Comparison of ENCODE assay signal across 31 mouse cellular contexts in the genomic region with DNA sequence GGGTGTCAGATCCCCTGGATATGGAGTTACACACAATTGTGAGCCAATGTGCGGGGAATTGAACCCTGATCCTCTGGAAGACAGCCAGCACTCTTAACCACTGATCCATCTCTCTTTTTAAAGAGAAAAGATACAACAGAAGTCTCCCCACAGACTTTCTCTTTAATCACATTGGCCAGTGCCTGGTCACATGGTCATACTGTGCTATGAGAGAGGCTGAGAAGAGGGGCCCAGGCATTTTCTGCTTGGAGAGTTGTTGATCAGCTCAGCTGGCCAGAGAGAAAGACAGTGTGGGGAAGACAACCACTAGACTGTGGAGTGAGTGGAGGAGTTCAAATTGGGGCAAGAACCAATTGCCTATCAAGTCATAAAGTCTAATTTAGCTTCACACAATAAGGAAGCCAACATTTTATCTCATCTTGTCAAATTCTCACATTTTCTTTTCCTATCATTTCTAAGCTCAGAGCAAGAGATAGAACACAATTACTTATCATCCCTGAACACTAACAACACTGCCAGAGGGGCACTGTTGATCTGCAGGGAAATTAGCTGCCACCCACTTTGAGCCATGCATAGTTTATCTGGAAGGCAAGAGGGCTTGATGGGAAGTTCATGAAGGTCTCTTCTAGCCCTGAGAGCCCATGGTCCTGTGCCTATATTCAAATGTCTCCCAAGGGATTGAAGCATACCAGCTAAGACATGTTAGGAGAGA. TPM values are rescaled to one million over a fixed set of nuclear protein-coding genes. Genes with fewer than 3 reads are reported as not detected.
"Had no signal": no experiment of that assay in that cellular context is flagged by ENCODE, and none has a peak within 500 bp of the region (broad histone marks: within the 10 kb centered on the region; RNA-seq: fewer than 3 reads in every experiment).

No protein-coding gene starts in this region.

- H3K27ac ChIP-seq: limb, embryonic 10.5 days; limb, embryonic 13.5 days; midbrain, embryonic 10.5 days; midbrain, embryonic 13.5 days; neural tube, embryonic 13.5 days had no signal

- H3K36me3 ChIP-seq: limb, embryonic 10.5 days; limb, embryonic 13.5 days; midbrain, embryonic 10.5 days; midbrain, embryonic 13.5 days; neural tube, embryonic 13.5 days had no signal

- H3K4me1 ChIP-seq: limb, embryonic 10.5 days; limb, embryonic 13.5 days; midbrain, embryonic 10.5 days; midbrain, embryonic 13.5 days; neural tube, embryonic 13.5 days had no signal

- ATAC-seq: intestine, embryonic 16.5 days; midbrain, embryonic 13.5 days; midbrain, embryonic 16.5 days had no signal

- H3K27me3 ChIP-seq: limb, embryonic 13.5 days; midbrain, embryonic 13.5 days had no signal

- H3K4me2 ChIP-seq: limb, embryonic 13.5 days; midbrain, embryonic 13.5 days; neural tube, embryonic 13.5 days had no signal

- H3K9me3 ChIP-seq: limb, embryonic 10.5 days; midbrain, embryonic 10.5 days; midbrain, embryonic 13.5 days; neural tube, embryonic 13.5 days had no signal

- H3K9ac ChIP-seq: limb, embryonic 13.5 days; midbrain, embryonic 13.5 days; neural tube, embryonic 13.5 days had no signal

- DNase-seq: kidney, adult 18-20 months; kidney, adult 9 months; kidney, postnatal 14 days; kidney, postnatal 4 days; lung, adult 2 months; lung, postnatal 14 days; lung, postnatal 4 days; retina, postnatal 1 day; right cerebral cortex, postnatal 25 days; spleen, adult 18-20 months; thymus, adult 18-20 months; thymus, postnatal 36 days had no signal

- H3K4me3 ChIP-seq: limb, embryonic 10.5 days; limb, embryonic 13.5 days; midbrain, embryonic 10.5 days; midbrain, embryonic 13.5 days; myocyte; neural tube, embryonic 13.5 days had no signal

RNA-seq across cellular contexts. Expression of a gene that starts 13.3 kb away (rescaled TPM):
- total RNA-seq: layer of hippocampus, adult 18-20 months; layer of hippocampus, postnatal 14 days; left cerebral cortex, postnatal 25 days; liver, adult 2 months; megakaryocyte, adult 5-6 weeks; monocyte, adult 5-6 weeks; neutrophil, adult 5-6 weeks had no signal
- polyA plus RNA-seq: intestine, embryonic 16.5 days; kidney, embryonic 16.5 days; limb, embryonic 10.5 days; limb, embryonic 13.5 days; liver, adult 2 months; lung, adult 2 months; midbrain, embryonic 10.5 days; midbrain, embryonic 13.5 days; midbrain, embryonic 16.5 days; myocyte; neural tube, embryonic 13.5 days; stomach, embryonic 16.5 days; testis, adult 2 months; urinary bladder, adult 2 months had no signal
